In the genomic region with DNA sequence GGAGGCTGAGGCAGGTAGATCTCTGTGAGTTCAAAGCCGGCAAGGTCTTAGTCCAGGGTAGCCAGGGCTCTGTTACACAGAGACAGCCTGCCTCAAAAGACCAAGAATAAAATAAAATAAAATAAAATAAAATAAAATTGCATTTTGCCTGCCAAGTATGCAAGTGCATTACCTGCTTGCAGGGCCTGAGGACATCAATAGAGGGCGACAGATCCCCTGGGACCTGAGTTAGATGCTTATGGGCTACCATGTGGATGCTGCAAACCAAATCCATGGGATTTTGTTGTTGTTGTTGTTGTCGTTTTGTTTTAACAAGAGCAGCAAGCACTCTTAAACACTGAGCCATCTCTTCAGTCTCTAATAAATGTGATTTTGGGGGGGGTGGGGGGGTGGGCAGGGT, we compare ENCODE assay signal across 12 mouse cellular contexts. TPM values are rescaled to one million over a fixed set of nuclear protein-coding genes. Genes with fewer than 3 reads are reported as not detected.
DNase-seq lines count a peak whose midpoint lies in the region; ATAC-seq and TF ChIP-seq lines count a peak whose summit lies in the region.
"Had no signal": no experiment of that assay in that cellular context is flagged by ENCODE, and none has a peak within 500 bp of the region (broad histone marks: within the 10 kb centered on the region; RNA-seq: fewer than 3 reads in every experiment).

No protein-coding gene starts in this region.

- in situ Hi-C loops in CH12.LX (cut with MboI; ENCODE audit: low pct_ligation_motif_present, low pct_unique_long_range_greater_than_20kb, low sequenced_read_pairs), result no loop called here

- no peak for ATAC-seq in lung, embryonic 14.5 days (ENCODE audit: insufficient read depth)

- intact Hi-C loops in gastrocnemius, adult 2 months (cut with DNase I), result loop anchor here (5.0 kb wide), 1 partner anchor 70 kb away; the partner anchor contains the start of gene Dvl2

- H3K9ac ChIP-seq in lung, embryonic 14.5 days, result no peak overlapping the region
- H3K9ac ChIP-seq in CH12.LX (ENCODE audit: insufficient read depth, low read depth), result no peak overlapping the region
- H3K9ac ChIP-seq: limb, embryonic 12.5 days had no signal

- H3K4me2 ChIP-seq in lung, embryonic 14.5 days, result no peak overlapping the region
- H3K4me2 ChIP-seq in CH12.LX (ENCODE audit: insufficient read depth, low read depth, poor library complexity, severe bottlenecking), result no peak overlapping the region
- H3K4me2 ChIP-seq: heart, embryonic 11.5 days; limb, embryonic 12.5 days had no signal

- TF ChIP-seq RAD21 in CH12.LX (IDR thresholded peaks at IDR 0.05; ENCODE audit: low read depth, low read length), result peak; percentile 31

- TF ChIP-seq CTCF in gastrocnemius, adult 2 months (IDR thresholded peaks at IDR 0.05), result peak; percentile 47
- peak; percentile 40 for TF ChIP-seq CTCF in lung, embryonic 14.5 days (IDR thresholded peaks at IDR 0.05; ENCODE audit: low read depth)
- peak; percentile 44 to 65; a peak in 3 of 4 replicates for TF ChIP-seq CTCF in CH12.LX (conservative IDR thresholded peaks at IDR 0.05 in 1 of 2, IDR thresholded peaks at IDR 0.05 in 1 of 2; ENCODE audit: low read depth in 2 of 2, low read length in 2 of 2)
- 0 out of 2 replicates have a peak, but pooled peaks have one; percentile 17 for TF ChIP-seq CTCF in cortical plate, adult 2 months (IDR thresholded peaks at IDR 0.05; ENCODE audit: extremely low read depth, insufficient read depth, low read length)

- WGBS in lung, embryonic 14.5 days, result 39% methylated on average over 3 of the region's 3 CpGs

- no peaks in the 10 kb centered on the region for H3K9me3 ChIP-seq in lung, embryonic 14.5 days (ENCODE audit: low read depth, low read length)
- no peaks in the 10 kb centered on the region for H3K9me3 ChIP-seq in CH12.LX (replicated peaks; ENCODE audit: low read length)
- H3K9me3 ChIP-seq: hindbrain, embryonic 10.5 days; limb, embryonic 12.5 days had no signal

- TF ChIP-seq EP300 in CH12.LX (IDR thresholded peaks at IDR 0.05; ENCODE audit: low read length), result no peak

- no peaks in the 10 kb centered on the region for H3K36me3 ChIP-seq in lung, embryonic 14.5 days (ENCODE audit: insufficient read depth)
- H3K36me3 ChIP-seq in CH12.LX (replicated peaks in 1 of 2; ENCODE audit: control insufficient read depth in 1 of 2, insufficient read depth in 1 of 2, low read length in 1 of 2), result no peaks in the 10 kb centered on the region
- H3K36me3 ChIP-seq: hindbrain, embryonic 10.5 days; limb, embryonic 12.5 days had no signal

- H3K4me1 ChIP-seq in lung, embryonic 14.5 days (ENCODE audit: insufficient read depth), result peaks cover 6% of the 10 kb centered on the region; the same call in 1 of the 2 replicates
- peaks cover 6 to 60% of the 10 kb centered on the region in 2 experiments for H3K4me1 ChIP-seq in CH12.LX (ENCODE audit: control insufficient read depth in 1 of 2, insufficient read depth in 2 of 2)
- peaks cover 2% of the 10 kb centered on the region; the same call in 1 of the 2 replicates for H3K4me1 ChIP-seq in cortical plate, adult 2 months (ENCODE audit: control insufficient read depth, insufficient read depth, low read length)

- DNase-seq in gastrocnemius, adult 2 months, result no peak
- DNase-seq in gastrocnemius, adult 8-10 months (ENCODE audit: low spot score in 2 of 2), result no peak
- no peak for DNase-seq in lung, embryonic 14.5 days
- DNase-seq in lung, postnatal 14 days, result no peak
- DNase-seq in CH12.LX (ENCODE audit: extremely low read depth), result peak; percentile 52
- no peak for DNase-seq in right cerebral cortex, postnatal 25 days
- DNase-seq in embryo, embryonic 9.5 days (ENCODE audit: extremely low spot score), result no peak

- H3K27me3 ChIP-seq in lung, embryonic 14.5 days (ENCODE audit: insufficient read depth, low read length), result peaks cover 20% of the 10 kb centered on the region
- peaks cover 31% of the 10 kb centered on the region for H3K27me3 ChIP-seq in CH12.LX (replicated peaks)

- no peaks in the 10 kb centered on the region for H3K79me2 ChIP-seq in CH12.LX (replicated peaks; ENCODE audit: control insufficient read depth, extremely low read depth, insufficient read depth, poor library complexity, severe bottlenecking)

- H3K4me3 ChIP-seq in gastrocnemius, adult 2 months, result no peak overlapping the region
- no peak overlapping the region for H3K4me3 ChIP-seq in lung, embryonic 14.5 days (ENCODE audit: low read depth, low read length)
- H3K4me3 ChIP-seq in CH12.LX (replicated peaks in 1 of 3; ENCODE audit: low read depth in 2 of 3, low read length in 2 of 3, poor library complexity in 1 of 3), result no peak overlapping the region
- no peak overlapping the region for H3K4me3 ChIP-seq in cortical plate, adult 2 months (ENCODE audit: insufficient read depth, low read length)
- H3K4me3 ChIP-seq: hindbrain, embryonic 10.5 days; limb, embryonic 12.5 days had no signal

- no peak for TF ChIP-seq POLR2A in CH12.LX (IDR thresholded peaks at IDR 0.05; ENCODE audit: low read depth, low read length)
- TF ChIP-seq POLR2A in cortical plate, adult 2 months (IDR thresholded peaks at IDR 0.05; ENCODE audit: extremely low read depth, insufficient read depth, low read length), result no peak

- dilution Hi-C loops in CH12.LX (cut with MboI; ENCODE audit: extremely low pct_ligation_motif_present, extremely low pct_unique_long_range_greater_than_20kb, low sequenced_read_pairs), result no loop called here

- H3K27ac ChIP-seq in gastrocnemius, adult 2 months, result no peak overlapping the region
- no peak overlapping the region for H3K27ac ChIP-seq in lung, embryonic 14.5 days (ENCODE audit: low read depth)
- no peak overlapping the region for H3K27ac ChIP-seq in CH12.LX (ENCODE audit: insufficient read depth, low read depth)
- H3K27ac ChIP-seq in cortical plate, adult 2 months (ENCODE audit: insufficient read depth, low read length), result no peak overlapping the region
- H3K27ac ChIP-seq: hindbrain, embryonic 10.5 days; limb, embryonic 12.5 days had no signal

TF ChIP-seq in CH12.LX, 34 proteins besides CTCF, POLR2A, EP300 and RAD21 (continues in another document):
- no peak for TF ChIP-seq JUND (conservative IDR thresholded peaks at IDR 0.05; ENCODE audit: low read depth, low read length)
- TF ChIP-seq BHLHE40 (IDR thresholded peaks at IDR 0.05; ENCODE audit: low read depth, low read length), result no peak
- TF ChIP-seq MAFK (IDR thresholded peaks at IDR 0.05; ENCODE audit: insufficient replicate concordance, low read length), result no peak
- TF ChIP-seq CHD2 (IDR thresholded peaks at IDR 0.05; ENCODE audit: low read length), result no peak
- TF ChIP-seq NRF1 (IDR thresholded peaks at IDR 0.05; ENCODE audit: low read depth, low read length), result no peak
- TF ChIP-seq MYC (IDR thresholded peaks at IDR 0.05; ENCODE audit: low read depth, low read length), result no peak
- TF ChIP-seq USF1 (IDR thresholded peaks at IDR 0.05; ENCODE audit: low read depth, low read length), result no peak
- TF ChIP-seq JUN (IDR thresholded peaks at IDR 0.05; ENCODE audit: insufficient read depth, low read depth, low read length), result no peak
- no peak for TF ChIP-seq USF2 (conservative IDR thresholded peaks at IDR 0.05; ENCODE audit: low read depth, low read length)
- no peak for TF ChIP-seq ETS1 (conservative IDR thresholded peaks at IDR 0.05; ENCODE audit: low read depth, low read length)
- no peak for TF ChIP-seq CHD1 (IDR thresholded peaks at IDR 0.05; ENCODE audit: low read depth, low read length)
- no peak for TF ChIP-seq ZC3H11A (IDR thresholded peaks at IDR 0.05; ENCODE audit: low read depth, low read length)
- TF ChIP-seq MEF2A (IDR thresholded peaks at IDR 0.05; ENCODE audit: borderline replicate concordance, low read depth, low read length), result no peak

RNA-seq across cellular contexts. Expression of gene Ybx2, which starts 3.3 kb away (rescaled TPM):
- total RNA-seq in gastrocnemius, adult 2 months (2021), result 10 to 100 TPM in 1 of 2 experiments, 1 to 10 TPM in 1; 8.0 to 16.5 TPM
- 10 to 100 TPM in 1 of 4 experiments, 1 to 10 TPM in 3; 8.5 to 11.4 (median 9.2) TPM for total RNA-seq in gastrocnemius, adult 8-10 months (2022)
- polyA plus RNA-seq in lung, embryonic 14.5 days (2014; fragmentation: Nextera tagmentation; extraction: Ambion mirVana), result 4.7 and 6.1 TPM in 2 replicates
- 0.25 TPM in 1 of 2 replicates, not detected in the other for total RNA-seq in CH12.LX (2012; rRNA removed)
- total RNA-seq in CH12.LX (2014; rRNA removed), result not detected in 2 replicates
- polyA plus RNA-seq in CH12.LX (2012; ENCODE audit: insufficient read length, low read depth), result 0.39 TPM in 1 of 2 replicates, not detected in the other
- polyA plus RNA-seq in cortical plate, adult 2 months (2012; rRNA removed), result 18.1 and 21.1 TPM in 2 replicates
- polyA plus RNA-seq: macrophage had no signal

RNA-seq across cellular contexts. Expression of gene Eif5a, which starts 10.5 kb away (rescaled TPM):
- total RNA-seq in gastrocnemius, adult 2 months (2021), result 100 to 1,000 TPM; 413 to 433 TPM
- 100 to 1,000 TPM; 443 to 477 (median 467) TPM for total RNA-seq in gastrocnemius, adult 8-10 months (2022)
- polyA plus RNA-seq in lung, embryonic 14.5 days (2014; fragmentation: Nextera tagmentation; extraction: Ambion mirVana), result 1,945 and 2,006 TPM in 2 replicates
- total RNA-seq in CH12.LX (2012; rRNA removed) (1,419 and 1,651 TPM in 2 replicates), CH12.LX (2014; rRNA removed) (2,535 and 2,729 TPM in 2 replicates)
- polyA plus RNA-seq in CH12.LX (2012; ENCODE audit: insufficient read length, low read depth), result 3,314 and 3,421 TPM in 2 replicates
- 577 and 581 TPM in 2 replicates for polyA plus RNA-seq in cortical plate, adult 2 months (2012; rRNA removed)

RNA-seq across cellular contexts. Expression of gene Slc2a4, which starts 15.7 kb away (rescaled TPM):
- 100 to 1,000 TPM; 494 to 503 TPM for total RNA-seq in gastrocnemius, adult 2 months (2021)
- 100 to 1,000 TPM; 397 to 490 (median 424) TPM for total RNA-seq in gastrocnemius, adult 8-10 months (2022)
- polyA plus RNA-seq in lung, embryonic 14.5 days (2014; fragmentation: Nextera tagmentation; extraction: Ambion mirVana), result 14.9 and 19.0 TPM in 2 replicates
- total RNA-seq in CH12.LX (2012; rRNA removed) (2.2 and 2.6 TPM in 2 replicates), CH12.LX (2014; rRNA removed) (3.1 and 3.8 TPM in 2 replicates)
- 2.3 and 2.4 TPM in 2 replicates for polyA plus RNA-seq in CH12.LX (2012; ENCODE audit: insufficient read length, low read depth)
- polyA plus RNA-seq in cortical plate, adult 2 months (2012; rRNA removed), result 1.5 and 1.7 TPM in 2 replicates

RNA-seq across cellular contexts. Expression of gene Gps2, which starts 18.6 kb away (rescaled TPM):
- 10 to 100 TPM; 47.1 to 49.6 TPM for total RNA-seq in gastrocnemius, adult 2 months (2021)
- total RNA-seq in gastrocnemius, adult 8-10 months (2022), result 10 to 100 TPM; 38.6 to 53.2 (median 50.3) TPM
- polyA plus RNA-seq in lung, embryonic 14.5 days (2014; fragmentation: Nextera tagmentation; extraction: Ambion mirVana), result 67.5 and 78.6 TPM in 2 replicates
- total RNA-seq in CH12.LX (2012; rRNA removed), result 29.4 and 35.9 TPM in 2 replicates
- total RNA-seq in CH12.LX (2014; rRNA removed), result 25.0 and 27.4 TPM in 2 replicates
- polyA plus RNA-seq in CH12.LX (2012; ENCODE audit: insufficient read length, low read depth), result 69.2 and 73.6 TPM in 2 replicates
- polyA plus RNA-seq in cortical plate, adult 2 months (2012; rRNA removed), result 53.5 and 55.2 TPM in 2 replicates

RNA-seq across cellular contexts. Expression of gene Neurl4, which starts 31.4 kb away (rescaled TPM):
- total RNA-seq in gastrocnemius, adult 2 months (2021), result 10 to 100 TPM; 25.2 to 33.5 TPM
- total RNA-seq in gastrocnemius, adult 8-10 months (2022), result 10 to 100 TPM; 21.6 to 31.3 (median 25.5) TPM
- 12.5 and 13.1 TPM in 2 replicates for polyA plus RNA-seq in lung, embryonic 14.5 days (2014; fragmentation: Nextera tagmentation; extraction: Ambion mirVana)
- total RNA-seq in CH12.LX (2012; rRNA removed) (51.0 and 56.1 TPM in 2 replicates), CH12.LX (2014; rRNA removed) (21.4 and 22.9 TPM in 2 replicates)
- polyA plus RNA-seq in CH12.LX (2012; ENCODE audit: insufficient read length, low read depth), result 40.1 and 46.2 TPM in 2 replicates
- polyA plus RNA-seq in cortical plate, adult 2 months (2012; rRNA removed), result 98.3 and 107 TPM in 2 replicates

Comparison
In these comparisons a context has a peak if more than half of its experiments do, and no peak if none do; other contexts are left out.
1. RNA of gene Ybx2, which starts 3.3 kb away (total RNA-seq): 8.0 to 16.5 TPM in gastrocnemius, adult 2 months and 8.5 to 11.4 TPM in gastrocnemius, adult 8-10 months; 0.25 TPM in CH12.LX; every median in the first group is over 4 times any median in the second.
2. RNA of gene Slc2a4, which starts 15.7 kb away (total RNA-seq): 494 to 503 TPM in gastrocnemius, adult 2 months and 397 to 490 TPM in gastrocnemius, adult 8-10 months; 2.2 to 3.8 TPM in CH12.LX; every median in the first group is over 10 times any median in the second.
3. Peak in every context shown above with its lines, with median percentiles within 50 percentile points of each other: CTCF ChIP-seq.